Mouse (Mus musculus): ENCODE results near the gene Sptbn4.
"Not testable (repeated sequence)": the region's sequence is repeated elsewhere in the genome, so short reads cannot be mapped to it uniquely, and the experiment has no call there.

DNA sequence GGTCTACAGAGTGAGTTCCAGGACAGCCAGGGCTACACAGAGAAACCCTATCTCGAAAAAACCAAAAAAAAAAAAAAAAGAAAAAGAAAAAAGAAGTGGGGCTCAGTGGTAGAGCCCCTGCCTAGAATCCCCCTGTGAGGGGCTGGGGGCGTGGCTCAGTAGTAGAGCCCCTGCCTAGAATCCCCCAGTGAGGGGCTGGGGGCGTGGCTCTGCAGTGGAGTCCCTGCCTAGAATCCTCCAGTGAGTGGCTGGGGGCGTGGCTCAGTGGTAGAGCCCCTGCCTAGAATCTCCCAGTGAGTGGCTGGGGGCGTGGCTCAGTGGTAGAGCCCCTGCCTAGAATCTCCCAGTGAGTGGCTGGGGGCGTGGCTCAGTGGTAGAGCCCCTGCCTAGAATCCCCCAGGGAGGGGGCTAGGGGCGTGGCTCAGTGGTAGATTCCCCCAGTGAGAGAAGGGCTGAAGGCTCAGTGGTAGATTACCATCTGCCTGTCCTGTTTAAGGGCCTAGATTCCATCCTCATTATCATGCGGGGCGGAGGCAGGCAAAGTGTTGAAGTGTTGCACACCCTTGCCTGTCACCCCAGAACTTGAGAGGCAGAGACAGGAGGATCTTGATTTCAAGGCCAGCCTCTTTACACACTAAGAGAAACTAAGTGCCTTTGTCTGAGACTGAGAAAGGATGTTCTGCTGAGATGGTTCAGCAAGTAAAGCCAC lies 47.3 kb upstream of the Sptbn4 start:
- not testable (repeated sequence) for TF ChIP-seq CTCF (conservative IDR thresholded peaks at IDR 0.05; ENCODE audit: insufficient read depth, insufficient read length, low read depth, low read length); POLR2A (IDR thresholded peaks at IDR 0.05; ENCODE audit: low read depth, low read length)
